Mouse (Mus musculus): ENCODE results near the gene Ddc.

The Ddc gene

GRCm38 (mm10) chr11:11905518-11905917 lies 7.6 kb upstream of the Ddc start:
- no peak for DNase-seq (ENCODE audit: low read depth, low spot score)

- no peak for DNase-seq (ENCODE audit: low read depth, low spot score)
Measured at GRCm38 (mm10) chr11:11904995-11905394, 7.1 kb upstream of the Ddc start.

GRCm38 (mm10) chr11:11901509-11901908 lies 3.6 kb upstream of the Ddc start:
- peak; percentile 55 for DNase-seq (ENCODE audit: low read depth, low spot score)

GRCm38 (mm10) chr11:11898496-11898895 lies 552 bp upstream of the Ddc start:
- DNase-seq (ENCODE audit: low read depth, low spot score): no peak

- no peak for DNase-seq (ENCODE audit: low read depth, low spot score)
Measured at GRCm38 (mm10) chr11:11895479-11895878, 2.5 kb downstream of the Ddc start.

GRCm38 (mm10) chr11:11893769-11894168 lies 4.2 kb downstream of the Ddc start:
- DNase-seq (ENCODE audit: low read depth, low spot score): no peak

- DNase-seq (ENCODE audit: low read depth, low spot score): no peak
Measured at GRCm38 (mm10) chr11:11892993-11893602, 4.8 kb downstream of the Ddc start.

GRCm38 (mm10) chr11:11891832-11892231 lies 6.1 kb downstream of the Ddc start:
- DNase-seq (ENCODE audit: low read depth, low spot score): no peak

- DNase-seq (ENCODE audit: low read depth, low spot score): no peak
Measured at GRCm38 (mm10) chr11:11890139-11890741, 7.7 kb downstream of the Ddc start.

GRCm38 (mm10) chr11:11888727-11889126 lies 9.2 kb downstream of the Ddc start:
- no peak for DNase-seq (ENCODE audit: low read depth, low spot score)

GRCm38 (mm10) chr11:11888051-11888450 lies 9.9 kb downstream of the Ddc start:
- no peak for DNase-seq (ENCODE audit: low read depth, low spot score)

GRCm38 (mm10) chr11:11886403-11886998 lies 11.4 kb downstream of the Ddc start:
- DNase-seq (ENCODE audit: low read depth, low spot score): no peak

GRCm38 (mm10) chr11:11885921-11886320 lies 12.0 kb downstream of the Ddc start:
- peak; percentile 58 for DNase-seq (ENCODE audit: low read depth, low spot score)

GRCm38 (mm10) chr11:11885246-11885643 lies 12.7 kb downstream of the Ddc start:
- DNase-seq (ENCODE audit: low read depth, low spot score): no peak

- no peak for DNase-seq (ENCODE audit: low read depth, low spot score)
Measured at GRCm38 (mm10) chr11:11884533-11885245, 13.3 kb downstream of the Ddc start.

- DNase-seq (ENCODE audit: low read depth, low spot score): no peak
Measured at GRCm38 (mm10) chr11:11881783-11882155, 16.2 kb downstream of the Ddc start.

GRCm38 (mm10) chr11:11881026-11881782 lies 16.7 kb downstream of the Ddc start:
- no peak for DNase-seq (ENCODE audit: low read depth, low spot score)

GRCm38 (mm10) chr11:11880351-11880750 lies 17.6 kb downstream of the Ddc start:
- DNase-seq (ENCODE audit: low read depth, low spot score): no peak

GRCm38 (mm10) chr11:11879699-11880002 lies 18.3 kb downstream of the Ddc start:
- DNase-seq (ENCODE audit: low read depth, low spot score): no peak

GRCm38 (mm10) chr11:11878981-11879698 lies 18.8 kb downstream of the Ddc start:
- DNase-seq (ENCODE audit: low read depth, low spot score): no peak

GRCm38 (mm10) chr11:11878278-11878980 lies 19.5 kb downstream of the Ddc start:
- DNase-seq (ENCODE audit: low read depth, low spot score): peak; percentile 68
